Mouse (Mus musculus) limb, embryonic 12.5 days (tissue): ENCODE results near the gene Slc16a5. TPM values are rescaled to one million over a fixed set of nuclear protein-coding genes. Genes with fewer than 3 reads are reported as not detected.

Experiments
- ATAC-seq: fragments of 200-750 bp; cut with Nextera tagmentation; 2 replicates; pipeline ENCODE4 v1.8.0; 2017; ENCODE audit warnings: low read depth, moderate TSS enrichment; ENCODE audit not compliant: insufficient number of reproducible peaks, insufficient read depth, low FRiP score, low TSS enrichment
- H3K27ac ChIP-seq: fragments of 300-500 bp; sonication (generic); 2 replicates; pipeline ENCODE4 v1.5.1; 2016; ENCODE audit warnings: mild to moderate bottlenecking, moderate library complexity
- H3K27me3 ChIP-seq: fragments of 300-500 bp; sonication (generic); 2 replicates; pipeline ENCODE4 v1.6.1; 2016; ENCODE audit warnings: mild to moderate bottlenecking, moderate library complexity
- H3K36me3 ChIP-seq: fragments of 300-500 bp; sonication (generic); 2 replicates; pipeline ENCODE4 v1.6.1; 2016; ENCODE audit warnings: mild to moderate bottlenecking, moderate library complexity
- H3K4me1 ChIP-seq: fragments of 300-500 bp; sonication (generic); replicated peaks from 2 replicates; pipeline ENCODE4 v1.6.1; 2016
- H3K4me2 ChIP-seq: fragments of 300-500 bp; sonication (generic); 2 replicates; pipeline ENCODE4 v1.6.1; 2016; ENCODE audit warnings: mild to moderate bottlenecking, moderate library complexity
- H3K4me3 ChIP-seq: fragments of 300-500 bp; sonication (generic); replicated peaks from 2 replicates; pipeline ENCODE4 v1.5.1; 2016; ENCODE audit warnings: mild to moderate bottlenecking
- H3K9ac ChIP-seq: fragments of 300-500 bp; sonication (generic); replicated peaks from 2 replicates; pipeline ENCODE4 v1.6.1; 2016; ENCODE audit warnings: mild to moderate bottlenecking, moderate library complexity
- H3K9me3 ChIP-seq: fragments of 300-500 bp; sonication (generic); 2 replicates; pipeline ENCODE4 v1.6.1; 2016; ENCODE audit warnings: mild to moderate bottlenecking, moderate library complexity
- WGBS: fragments of 180-500 bp; shearing (Covaris S2); methylation state at CpG from one replicate; pipeline ENCODE4 v1.1.7; 2016; 5-methylcytosine and 5-hydroxymethylcytosine counted together
- polyA plus RNA-seq: library from polyadenylated mRNA; unstranded; fragments of >200 nt; fragmentation: Nextera tagmentation; extraction: Ambion mirVana; gene quantifications from 2 replicates; pipeline ENCODE4 v1.2.1, GENCODE M21; 2016

The Slc16a5 gene
- polyA plus RNA-seq, 1 experiment from 2014 or later = not detected

- Histone ChIP-seq H3K27ac (peak overlapping the region; percentile 66), H3K4me1 (peaks cover 47% of the 10 kb centered on the region), H3K36me3 (peaks cover 9% of the 10 kb centered on the region), H3K27me3 (no peaks in the 10 kb centered on the region), H3K4me2 (peak overlapping the region; percentile 95), H3K9ac (peak overlapping the region; percentile 92; the same call in 1 of the 2 replicates), H3K4me3 (0 out of 2 replicates have a peak overlapping the region, but pooled peaks have one; percentile 15), H3K9me3 (no peaks in the 10 kb centered on the region)
- no peak for ATAC-seq
- 45% methylated on average over 6 of the region's 6 CpGs for WGBS
Observed at GRCm38 (mm10) chr11:115509773-115510506, 47.7 kb downstream of the Slc16a5 start.

- no peaks in the 10 kb centered on the region for H3K27me3 ChIP-seq
- WGBS = 56% methylated on average over 5 of the region's 5 CpGs
- ATAC-seq = no peak
- H3K4me2 ChIP-seq = peak overlapping the region; percentile 95
- H3K27ac ChIP-seq = peak overlapping the region; percentile 66; the same call in 1 of the 2 replicates
- no peaks in the 10 kb centered on the region for H3K9me3 ChIP-seq
- peaks cover 4% of the 10 kb centered on the region; the same call in 1 of the 2 replicates for H3K36me3 ChIP-seq
- peak overlapping the region; percentile 15; the same call in 1 of the 2 replicates for H3K4me3 ChIP-seq
- H3K4me1 ChIP-seq = peaks cover 47% of the 10 kb centered on the region
- H3K9ac ChIP-seq = peak overlapping the region; percentile 92; the same call in 1 of the 2 replicates
Observed at GRCm38 (mm10) chr11:115510507-115510888, 48.2 kb downstream of the Slc16a5 start.

GRCm38 (mm10) chr11:115511121-115511520, 48.8 kb downstream of the Slc16a5 start:
- Histone ChIP-seq H3K27me3 (no peaks in the 10 kb centered on the region), H3K4me2 (peak overlapping the region; percentile 95), H3K36me3 (peaks cover 4% of the 10 kb centered on the region; the same call in 1 of the 2 replicates), H3K9me3 (no peaks in the 10 kb centered on the region), H3K4me1 (peaks cover 44% of the 10 kb centered on the region), H3K9ac (peak overlapping the region; percentile 92), H3K27ac (peak overlapping the region; percentile 57; the same call in 1 of the 2 replicates), H3K4me3 (peak overlapping the region; percentile 73)
- WGBS = 76% methylated on average over 2 of the region's 2 CpGs
- no peak for ATAC-seq

- Histone ChIP-seq H3K27me3 (no peaks in the 10 kb centered on the region), H3K9me3 (no peaks in the 10 kb centered on the region), H3K4me1 (peaks cover 44% of the 10 kb centered on the region), H3K36me3 (no peaks in the 10 kb centered on the region), H3K4me3 (peak overlapping the region; percentile 73), H3K27ac (peak overlapping the region; percentile 57), H3K4me2 (peak overlapping the region; percentile 95), H3K9ac (peak overlapping the region; percentile 92)
- ATAC-seq = no peak
- 66% methylated on average over 3 of the region's 3 CpGs for WGBS
Observed at GRCm38 (mm10) chr11:115512004-115512403, 49.7 kb downstream of the Slc16a5 start.

DNA sequence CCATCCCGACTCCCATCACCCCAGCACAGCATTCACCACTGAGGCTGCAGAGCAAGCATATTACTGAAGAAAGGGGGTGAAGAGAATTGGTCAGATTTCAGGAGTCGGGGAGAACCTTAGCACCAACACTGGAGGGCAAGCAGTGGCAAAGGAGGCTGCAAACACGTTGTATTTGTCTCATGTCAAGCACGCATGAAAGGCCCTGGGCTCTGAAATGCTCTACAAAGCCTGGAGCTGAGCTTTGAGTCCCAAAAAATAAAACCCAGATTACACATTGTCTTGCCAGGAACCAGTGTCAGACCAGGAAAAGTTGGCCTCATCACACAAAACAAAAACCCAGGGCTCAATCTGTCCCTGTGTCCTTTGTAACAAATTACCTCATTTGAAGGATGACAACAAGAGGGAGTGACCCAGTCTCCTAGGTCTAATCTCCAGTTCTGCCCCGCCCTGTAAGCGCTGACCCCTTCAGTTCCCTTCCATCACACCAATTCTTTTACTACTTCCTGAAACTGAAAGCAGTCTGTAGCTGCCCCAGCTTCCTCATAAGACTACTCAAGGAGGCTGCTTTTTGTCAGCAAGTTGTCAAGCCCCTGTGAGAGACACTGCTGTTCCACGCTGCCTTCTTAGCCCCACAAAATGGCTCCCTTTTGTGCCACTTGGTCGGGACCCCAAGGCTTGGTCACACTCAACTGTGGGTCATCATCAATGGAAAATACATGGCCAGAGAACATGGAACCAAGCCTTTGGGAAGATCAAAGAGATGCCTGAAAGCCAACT, 50.3 kb downstream of the Slc16a5 start:
- H3K4me3 ChIP-seq = peak overlapping the region; percentile 73
- peaks cover 44% of the 10 kb centered on the region for H3K4me1 ChIP-seq
- H3K27ac ChIP-seq = peak overlapping the region; percentile 57
- 40% methylated on average over 8 of the region's 8 CpGs for WGBS
- H3K9ac ChIP-seq = peak overlapping the region; percentile 92
- H3K4me2 ChIP-seq = peak overlapping the region; percentile 95
- H3K9me3 ChIP-seq = no peaks in the 10 kb centered on the region
- no peak for ATAC-seq
- no peaks in the 10 kb centered on the region for H3K27me3 ChIP-seq
- no peaks in the 10 kb centered on the region for H3K36me3 ChIP-seq

DNA sequence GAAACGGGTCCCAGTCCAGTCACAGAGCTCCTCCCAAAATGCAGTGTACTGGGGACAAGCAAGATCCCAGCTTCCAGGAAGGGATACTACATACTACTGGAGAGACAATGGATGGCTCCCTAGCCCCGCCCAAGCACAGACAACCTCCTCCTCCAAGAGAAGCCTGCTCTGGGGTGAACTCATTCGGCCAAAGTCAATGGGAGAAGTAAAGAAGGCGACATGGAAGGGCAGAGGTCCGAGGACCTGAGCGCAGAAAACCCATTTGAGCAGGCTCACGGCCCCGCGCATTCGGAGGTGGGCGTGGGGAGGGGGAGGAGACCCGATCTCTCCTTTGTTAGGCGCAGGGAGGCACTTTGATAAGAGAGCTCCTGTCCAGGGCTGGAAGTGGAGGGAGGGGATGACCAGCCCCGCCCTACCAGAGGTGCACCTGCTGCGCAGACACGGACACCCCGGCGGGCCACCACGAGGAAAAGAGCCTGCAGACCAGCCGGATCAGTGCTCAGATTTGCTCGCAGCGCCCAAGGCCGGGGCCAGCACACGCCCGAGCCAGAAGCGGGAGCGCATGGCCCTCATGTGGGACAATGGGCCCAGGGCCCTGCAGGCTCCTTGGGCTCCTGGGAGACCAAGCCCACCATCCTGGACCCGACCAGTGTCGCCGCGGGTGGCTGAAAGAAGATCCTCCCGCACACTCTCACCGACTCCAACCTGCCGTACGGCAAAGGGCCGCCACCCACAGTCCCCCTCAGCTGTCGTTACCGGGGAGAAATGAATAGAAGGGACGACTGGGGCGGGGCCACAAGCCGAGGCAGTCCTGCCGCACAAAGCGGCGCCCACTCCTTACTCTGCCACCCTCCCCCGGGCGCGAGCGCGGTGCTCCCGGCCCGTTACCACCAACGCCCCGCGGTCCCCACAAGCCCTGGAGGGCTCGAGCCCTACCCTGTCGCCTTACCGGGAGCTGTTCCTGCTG, 51.3 kb downstream of the Slc16a5 start:
- Histone ChIP-seq H3K4me2 (peak overlapping the region; percentile 95), H3K4me3 (peak overlapping the region; percentile 73), H3K9ac (peak overlapping the region; percentile 92), H3K4me1 (peaks cover 41% of the 10 kb centered on the region), H3K9me3 (no peaks in the 10 kb centered on the region), H3K27me3 (no peaks in the 10 kb centered on the region), H3K36me3 (no peaks in the 10 kb centered on the region), H3K27ac (peak overlapping the region; percentile 83)
- WGBS = under 1% methylated on average over 57 of the region's 57 CpGs
- ATAC-seq = peak; percentile 12

- WGBS = under 1% methylated on average over 24 of the region's 24 CpGs
- H3K4me2 ChIP-seq = peak within 1 kb of the TSS; percentile 95
- no peaks in the 10 kb centered on the region for H3K27me3 ChIP-seq
- peak within 1 kb of the TSS; percentile 73 for H3K4me3 ChIP-seq
- peak within 1 kb of the TSS; percentile 83 for H3K27ac ChIP-seq
- H3K4me1 ChIP-seq = peaks cover 37% of the 10 kb centered on the region
- no peaks in the 10 kb centered on the region for H3K9me3 ChIP-seq
- peak within 1 kb of the TSS; percentile 92 for H3K9ac ChIP-seq
- no peaks in the 10 kb centered on the region for H3K36me3 ChIP-seq
- ATAC-seq = peak; percentile 95
Observed at GRCm38 (mm10) chr11:115514238-115514663, 52.0 kb downstream of the Slc16a5 start, which contains the start of gene Jpt1. Gene Jpt1 (minus strand): TSS chr11:115514387.

DNA sequence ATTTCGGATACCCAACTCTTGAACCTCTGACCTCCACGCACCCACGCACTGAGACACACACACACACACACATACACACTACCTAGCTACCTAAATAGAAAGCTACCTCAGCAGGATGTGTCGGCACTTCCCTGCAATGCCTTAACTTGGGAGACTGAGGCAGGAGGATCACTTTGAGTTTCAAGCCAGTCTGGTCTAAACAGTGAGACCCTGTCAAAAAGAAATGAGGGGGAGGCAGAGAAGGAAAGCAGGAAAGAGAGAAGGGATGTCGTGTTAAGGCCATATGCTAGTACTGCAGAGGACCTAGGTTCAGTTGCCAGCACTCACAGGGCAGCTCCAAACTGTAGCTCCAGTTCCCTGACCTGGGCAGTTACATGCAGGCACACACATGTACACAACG, 52.7 kb downstream of the Slc16a5 start:
- H3K4me2 ChIP-seq = peak overlapping the region; percentile 17; the same call in 1 of the 2 replicates
- no peaks in the 10 kb centered on the region for H3K36me3 ChIP-seq
- 82% methylated on average over 6 of the region's 6 CpGs for WGBS
- no peaks in the 10 kb centered on the region for H3K9me3 ChIP-seq
- H3K4me1 ChIP-seq = peaks cover 33% of the 10 kb centered on the region
- ATAC-seq = no peak
- no peak overlapping the region for H3K9ac ChIP-seq
- no peaks in the 10 kb centered on the region for H3K27me3 ChIP-seq
- H3K4me3 ChIP-seq = no peak overlapping the region
- H3K27ac ChIP-seq = no peak overlapping the region

- no peak overlapping the region for H3K4me2 ChIP-seq
- H3K4me3 ChIP-seq = no peak overlapping the region
- no peak overlapping the region for H3K27ac ChIP-seq
- H3K9ac ChIP-seq = no peak overlapping the region
- no peak for ATAC-seq
- H3K36me3 ChIP-seq = peaks cover 11% of the 10 kb centered on the region
- no peaks in the 10 kb centered on the region for H3K9me3 ChIP-seq
- WGBS = 75% methylated on average over 5 of the region's 5 CpGs
- H3K4me1 ChIP-seq = peaks cover 14% of the 10 kb centered on the region
- no peaks in the 10 kb centered on the region for H3K27me3 ChIP-seq
Observed at GRCm38 (mm10) chr11:115516942-115517341, 54.7 kb downstream of the Slc16a5 start.

DNA sequence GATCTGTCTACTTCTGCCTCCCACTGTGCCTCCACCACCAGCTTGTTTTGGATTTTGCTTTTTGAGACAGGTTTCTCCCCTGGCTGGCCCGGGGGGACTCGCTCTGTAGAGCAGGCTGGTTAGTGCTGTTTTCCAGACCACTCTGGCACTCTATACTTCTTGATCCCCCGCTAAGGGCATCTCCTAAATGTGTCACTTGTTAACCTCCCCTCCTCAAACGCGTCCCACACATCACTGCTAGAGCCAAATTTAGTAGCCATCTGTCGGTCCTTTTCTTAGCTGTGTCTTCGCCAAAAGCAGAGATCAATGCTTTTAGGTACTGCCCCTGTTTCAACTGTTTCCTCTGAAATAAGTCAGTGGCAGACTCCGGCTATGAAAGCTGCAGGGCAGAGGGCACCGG, 56.4 kb downstream of the Slc16a5 start:
- Histone ChIP-seq H3K4me3 (no peak overlapping the region), H3K4me1 (no peaks in the 10 kb centered on the region), H3K4me2 (no peak overlapping the region), H3K9ac (no peak overlapping the region), H3K36me3 (peaks cover 21% of the 10 kb centered on the region), H3K9me3 (no peaks in the 10 kb centered on the region), H3K27ac (0 out of 2 replicates have a peak overlapping the region, but pooled peaks have one; percentile 35), H3K27me3 (no peaks in the 10 kb centered on the region)
- ATAC-seq = no peak
- 54% methylated on average over 9 of the region's 9 CpGs for WGBS
